Mouse (Mus musculus): ENCODE measurements around the gene Krtap27-1. TPM values are rescaled to one million over a fixed set of nuclear protein-coding genes. Genes with fewer than 3 reads are reported as not detected.

The Krtap27-1 gene
- total RNA-seq, 1 experiment from 2014 or later: not detected

Other genes starting within 250 kb of the Krtap27-1 start
- gene Cldn17, start 164.7 kb downstream of the Krtap27-1 start, total RNA-seq (2017): not detected in 3 replicates
- not detected in 3 replicates for gene Cldn8, start 108.5 kb downstream of the Krtap27-1 start, total RNA-seq (2017)
- not detected in 3 replicates for gene Krtap24-1, start 59.4 kb downstream of the Krtap27-1 start, total RNA-seq (2017)
- gene 2310079G19Rik, start 44.0 kb downstream of the Krtap27-1 start, total RNA-seq (2017): not detected in 3 replicates
- gene Krtap26-1, start 23.9 kb downstream of the Krtap27-1 start, total RNA-seq (2017): not detected in 3 replicates
- gene 2310061N02Rik, start 36.3 kb upstream of the Krtap27-1 start, total RNA-seq (2017): not detected in 3 replicates
- gene Krtap13-1, start 57.2 kb upstream of the Krtap27-1 start, total RNA-seq (2017): not detected in 3 replicates
- gene Krtap13, start 80.0 kb upstream of the Krtap27-1 start, total RNA-seq (2017): not detected in 3 replicates
- gene 2310034C09Rik, start 87.2 kb upstream of the Krtap27-1 start, total RNA-seq (2017): not detected in 3 replicates
- not detected in 3 replicates for gene 2310057N15Rik, start 102.5 kb upstream of the Krtap27-1 start, total RNA-seq (2017)
- gene Gm5965, start 106.2 kb upstream of the Krtap27-1 start, total RNA-seq (2017): not detected in 3 replicates
- gene Gm20741, start 140.5 kb upstream of the Krtap27-1 start, total RNA-seq (2017): not detected in 3 replicates
- not detected in 3 replicates for gene Krtap15, start 148.5 kb upstream of the Krtap27-1 start, total RNA-seq (2017)
- gene Krtap14, start 154.5 kb upstream of the Krtap27-1 start, total RNA-seq (2017): not detected in 3 replicates
- not detected in 3 replicates for gene Krtap19-1, start 197.7 kb upstream of the Krtap27-1 start, total RNA-seq (2017)
- gene Krtap19-2, start 202.6 kb upstream of the Krtap27-1 start, total RNA-seq (2017): not detected in 3 replicates
- gene Krtap19-3, start 206.4 kb upstream of the Krtap27-1 start, total RNA-seq (2017): not detected in 3 replicates
- gene Krtap19-4, start 213.4 kb upstream of the Krtap27-1 start, total RNA-seq (2017): not detected in 3 replicates
- gene Krtap19-5, start 224.8 kb upstream of the Krtap27-1 start, total RNA-seq (2017): not detected in 3 replicates